Mouse (Mus musculus) gastrocnemius, adult 8-10 months (tissue): ENCODE data around the gene Son. TPM values are rescaled to one million over a fixed set of nuclear protein-coding genes. Genes with fewer than 3 reads are reported as not detected.

Experiments
- DNase-seq, 2 experiments: peaks; one replicate each; pipeline ENCODE4 v3.0.0; 2022; ENCODE audit warnings: low spot score in 2 of 2
- total RNA-seq, 4 experiments: library from RNA; stranded (reverse); gene quantifications; 2 replicates each; pipeline ENCODE4 v1.2.4; 2022

Gene Son
- total RNA-seq, 4 experiments from 2014 or later = 86.2 to 107 (median 101) TPM

DNA sequence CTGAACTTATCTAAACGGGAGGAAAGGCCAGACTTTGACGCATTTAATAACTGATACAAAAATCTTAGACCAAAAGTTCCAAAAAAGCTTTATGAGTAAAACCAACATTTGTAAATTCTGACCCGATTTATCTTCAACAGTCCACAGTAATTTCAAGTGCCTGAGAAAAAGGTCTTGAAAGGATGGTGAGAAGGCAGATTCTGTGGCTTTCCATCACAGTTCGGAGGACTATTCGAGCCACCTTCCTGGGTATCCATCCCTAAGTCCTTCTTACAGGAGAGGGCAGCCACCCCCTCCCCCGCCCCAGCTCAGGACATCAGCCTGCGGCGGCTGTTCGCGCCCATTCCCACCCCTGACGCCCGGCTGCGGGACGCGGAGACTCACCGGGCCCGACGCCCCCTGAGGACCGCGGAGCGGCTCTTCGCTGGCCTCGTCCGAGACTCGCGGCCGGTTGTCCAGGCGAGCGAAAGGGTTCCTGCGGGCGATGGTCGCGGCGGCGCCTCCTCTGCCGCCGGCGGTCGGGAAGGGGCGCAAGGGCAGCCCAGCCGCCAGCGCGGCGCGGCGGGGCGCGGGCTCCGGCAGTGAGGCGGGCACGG lies 40.8 kb downstream of the Son start:
- no peak for DNase-seq

DNA sequence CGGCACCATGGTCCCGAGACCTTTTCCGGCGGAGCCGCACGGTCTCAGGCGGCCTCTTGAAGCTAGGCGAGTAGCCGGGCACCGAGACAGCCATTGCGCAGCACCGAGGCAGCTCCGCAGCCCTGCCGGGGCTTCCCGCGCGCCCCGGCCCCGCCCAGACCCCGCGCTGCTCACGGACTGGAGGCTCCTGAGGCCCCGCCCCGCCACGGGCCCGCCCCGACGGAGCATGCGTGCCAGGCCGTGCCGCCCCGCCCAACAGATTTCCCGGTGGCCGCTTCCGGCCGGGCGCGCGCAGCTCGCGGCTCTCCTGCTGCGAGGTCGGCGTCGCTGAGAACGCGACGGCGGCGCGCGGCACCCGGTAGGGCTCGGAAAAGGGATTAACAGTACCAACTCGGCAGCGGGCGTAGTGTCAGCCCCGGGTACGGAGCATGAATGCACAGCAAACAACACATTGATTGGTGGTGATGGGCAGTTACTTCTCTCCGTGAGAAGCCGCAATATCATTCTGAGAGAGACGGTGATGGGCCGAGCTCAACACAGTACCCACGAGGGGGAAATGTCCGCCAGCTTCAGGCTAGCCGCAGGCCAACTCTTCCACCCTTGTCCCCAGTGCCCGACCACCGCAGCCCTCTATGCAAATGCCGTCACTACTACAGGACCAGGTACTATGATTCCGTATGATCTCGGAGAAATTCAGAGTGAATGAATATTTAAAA lies 41.5 kb downstream of the Son start, which contains the start of gene Donson:
Gene Donson, minus strand, starts transcription at position 152 of the 716 bp plus-strand sequence.
- DNase-seq = peak; percentile 89

DNA sequence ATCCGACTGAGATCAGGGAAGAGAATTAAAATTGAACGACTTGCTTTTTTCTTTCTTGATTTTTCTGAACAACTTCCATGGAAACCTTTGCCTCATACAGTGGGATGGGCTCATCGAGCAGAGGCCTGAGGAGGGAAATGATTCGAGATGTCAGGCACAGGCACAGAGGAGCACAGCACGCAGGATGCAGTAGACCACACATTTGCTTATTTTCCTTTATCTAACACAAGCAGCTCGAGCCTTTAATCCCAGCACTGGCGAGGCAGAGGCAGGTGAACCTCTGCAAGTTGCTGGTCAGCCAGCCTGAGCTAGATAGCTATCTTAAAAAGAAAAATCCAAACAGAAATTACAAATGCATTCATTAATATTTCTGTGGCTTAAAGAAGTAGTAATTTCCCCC lies 42.5 kb downstream of the Son start:
- DNase-seq = no peak

DNA sequence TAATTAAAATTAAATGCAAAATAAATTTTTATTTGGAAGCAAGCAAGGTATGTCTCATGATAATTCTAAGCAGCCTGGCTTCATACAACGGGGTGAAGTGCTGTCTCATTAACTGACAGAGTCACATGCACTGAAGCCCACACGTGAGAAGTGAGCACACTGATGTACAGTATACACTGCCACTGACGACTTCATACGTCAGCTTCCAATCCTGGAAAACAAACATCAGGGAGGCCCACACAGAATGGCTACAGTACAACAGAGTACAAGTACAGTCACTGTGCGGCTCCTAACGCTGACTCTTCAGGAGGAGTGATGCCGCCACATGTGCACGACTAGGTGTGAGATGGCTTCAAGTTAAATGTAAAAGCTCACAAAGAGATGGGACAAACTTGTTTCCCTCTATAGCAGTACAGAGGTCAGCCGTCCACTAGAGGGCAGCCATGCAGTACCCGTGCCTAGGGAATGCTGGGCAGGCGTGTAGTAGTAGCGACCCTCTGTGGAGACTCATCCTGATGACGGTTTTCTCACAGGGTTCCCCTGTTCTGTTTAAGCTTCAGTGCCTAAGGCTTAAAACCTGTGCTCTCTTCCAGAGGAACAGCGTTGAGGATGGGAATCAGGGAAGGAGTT lies 47.3 kb downstream of the Son start:
- DNase-seq = peak; percentile 49 to 57

DNA sequence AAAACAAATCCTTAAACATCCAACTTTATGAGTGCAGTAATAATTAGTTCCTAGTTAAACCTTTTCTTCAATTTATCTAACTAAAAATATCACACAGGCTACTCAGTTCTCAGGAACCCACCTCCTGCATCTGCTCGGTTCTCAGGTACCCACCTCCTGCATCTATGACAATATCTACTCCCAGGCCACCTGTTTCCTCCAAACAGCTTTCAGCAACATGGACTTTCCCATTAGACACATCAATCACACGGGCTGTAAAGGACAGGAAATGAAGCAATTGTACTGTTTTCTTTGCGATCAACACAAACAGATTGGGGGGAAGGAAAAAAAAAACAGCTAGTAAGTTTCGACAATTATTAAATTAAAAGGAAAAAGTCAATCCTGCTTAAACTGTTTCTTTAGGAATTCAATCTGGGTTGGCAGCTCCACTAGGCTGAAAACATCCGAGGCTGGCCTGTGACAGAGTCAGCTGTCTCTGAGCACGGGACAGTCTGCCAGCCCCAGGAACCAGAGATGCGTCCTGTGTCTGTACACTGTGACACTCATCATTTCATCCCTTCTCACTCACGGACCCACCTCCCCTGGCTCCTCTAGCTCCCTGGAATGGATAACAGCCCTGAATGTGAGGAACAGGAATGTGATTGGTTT lies 47.9 kb downstream of the Son start:
- DNase-seq = peak; percentile 20 to 21

DNA sequence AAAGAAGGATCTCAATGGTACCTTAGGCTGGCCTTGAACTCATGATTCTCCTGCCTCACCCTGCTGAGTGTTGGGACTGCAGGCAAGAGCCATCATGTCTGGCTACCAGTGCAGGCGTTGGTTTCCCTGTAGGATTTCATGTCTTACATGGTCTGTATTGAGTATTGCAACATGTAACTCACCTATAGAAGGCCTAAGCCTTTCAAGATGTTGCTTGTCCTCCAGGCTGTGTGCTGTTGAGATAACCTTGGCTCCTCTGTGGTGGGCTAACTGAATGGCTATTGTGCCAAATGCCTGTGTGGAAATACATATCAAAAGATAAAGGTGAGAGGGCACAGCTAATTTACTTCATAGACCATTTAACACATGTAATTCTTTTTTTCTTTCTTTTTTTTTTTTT lies 51.7 kb downstream of the Son start:
- no peak for DNase-seq

DNA sequence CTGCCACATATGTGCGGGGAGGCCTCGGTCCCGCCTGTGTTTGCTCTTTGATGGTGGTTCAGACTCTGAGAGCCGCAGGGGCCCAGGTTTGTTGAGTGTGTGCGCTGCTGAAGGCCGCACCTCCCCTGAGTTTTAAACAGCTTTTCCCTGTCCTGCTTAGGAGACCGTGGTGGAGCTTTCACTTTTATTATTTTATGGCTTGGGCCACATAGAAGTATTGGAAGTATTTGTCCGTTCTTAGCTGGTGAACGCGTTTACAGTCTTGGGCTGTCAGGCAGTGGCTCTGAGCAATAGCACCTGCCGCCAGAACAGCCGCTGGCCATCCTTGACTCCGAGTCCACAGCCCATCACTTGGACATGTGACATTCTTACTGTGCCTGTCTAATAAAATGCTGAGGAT lies 54.6 kb downstream of the Son start:
- DNase-seq = no peak

DNA sequence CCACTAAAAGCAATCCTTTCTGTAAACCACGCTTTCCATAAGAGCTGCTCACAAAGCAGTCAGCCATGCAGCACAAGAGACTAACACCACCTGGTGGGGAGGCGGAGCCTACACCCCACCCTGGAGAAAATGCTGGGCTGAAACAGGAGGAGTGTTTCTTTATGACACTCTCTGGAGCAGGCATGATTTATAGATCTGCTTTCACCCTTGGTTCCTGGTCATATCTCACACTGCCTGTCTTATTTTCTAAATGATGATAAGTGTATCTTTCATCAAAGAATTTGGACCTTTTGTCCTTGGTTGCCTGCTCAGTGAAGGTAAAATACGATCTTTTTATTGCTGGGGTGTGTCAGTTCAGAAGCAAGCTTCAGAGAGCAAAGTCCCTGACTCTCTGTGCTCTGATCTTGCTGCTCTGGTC lies 55.5 kb downstream of the Son start:
- DNase-seq = no peak

DNA sequence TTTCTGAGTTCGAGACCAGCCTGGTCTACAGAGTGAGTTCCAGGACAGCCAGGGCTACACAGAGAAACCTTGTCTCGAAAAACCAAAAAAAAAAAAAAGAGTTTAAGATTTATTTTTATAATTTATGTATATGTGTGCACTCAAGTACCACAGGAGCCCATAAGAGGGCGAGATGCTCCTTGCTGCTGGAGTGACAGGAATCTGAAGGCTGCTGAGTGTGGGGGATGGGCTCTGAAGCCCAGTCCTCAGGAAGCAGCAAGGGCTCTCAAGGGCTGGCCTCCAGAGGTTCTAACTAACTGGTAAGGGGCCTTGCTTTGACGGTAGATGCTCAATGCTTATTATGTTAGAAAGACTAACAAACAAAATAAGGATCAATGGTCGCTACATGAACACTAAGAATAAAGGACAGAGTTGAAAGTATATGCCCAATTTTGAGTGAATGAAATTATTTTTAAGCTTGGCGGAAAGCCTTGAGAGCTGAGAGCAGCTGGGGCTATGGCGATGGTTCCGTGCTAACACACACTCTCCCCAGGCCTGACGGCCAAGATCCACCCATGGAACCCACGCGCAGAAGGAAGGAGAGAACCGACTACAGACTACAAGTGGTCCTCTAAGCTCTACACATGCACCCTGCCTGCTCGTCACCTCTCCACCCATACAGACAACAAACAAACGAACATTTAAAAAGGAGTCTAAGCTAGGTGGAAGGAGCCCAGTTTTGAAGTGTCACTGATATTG lies 57.5 kb downstream of the Son start:
- no peak for DNase-seq

DNA sequence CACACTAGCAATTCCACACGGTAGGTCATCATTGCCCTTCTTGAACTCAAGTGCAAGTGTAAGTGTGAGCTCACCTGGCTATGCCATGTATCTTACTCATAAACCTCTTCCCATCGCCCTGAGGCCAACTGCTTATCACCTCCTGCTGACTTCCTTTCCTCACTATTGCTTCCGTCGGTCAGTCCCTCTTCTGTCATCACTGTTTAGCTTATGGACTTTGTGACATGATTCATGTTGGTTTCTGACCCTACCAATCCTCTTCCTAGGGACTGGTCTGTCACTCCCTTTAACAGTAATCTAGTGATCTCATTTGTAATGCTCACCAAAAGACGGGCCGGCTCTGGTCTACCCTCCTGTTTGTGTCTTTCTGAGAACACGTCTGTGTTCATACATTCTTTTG lies 62.9 kb downstream of the Son start:
- no peak for DNase-seq

DNA sequence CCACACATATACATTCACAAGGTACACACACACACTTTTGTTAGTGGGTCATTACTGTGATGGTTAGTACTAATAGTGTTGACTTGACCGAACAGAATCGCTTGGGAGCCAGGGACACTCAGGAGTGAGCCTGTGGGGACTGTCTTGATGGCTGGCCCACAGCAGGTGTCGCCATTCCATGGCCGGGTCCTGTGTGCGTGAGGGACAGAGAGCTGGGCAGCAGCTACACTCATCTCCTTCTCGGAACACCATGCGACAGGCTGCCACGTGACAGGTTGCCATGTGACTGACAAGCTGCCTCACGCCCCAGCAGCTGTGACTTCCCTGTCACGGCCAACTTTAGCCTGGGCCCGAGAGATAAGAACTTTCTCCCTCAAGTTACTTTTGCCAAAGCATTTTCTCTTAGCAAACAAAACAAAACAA lies 69.6 kb downstream of the Son start:
- DNase-seq = no peak

DNA sequence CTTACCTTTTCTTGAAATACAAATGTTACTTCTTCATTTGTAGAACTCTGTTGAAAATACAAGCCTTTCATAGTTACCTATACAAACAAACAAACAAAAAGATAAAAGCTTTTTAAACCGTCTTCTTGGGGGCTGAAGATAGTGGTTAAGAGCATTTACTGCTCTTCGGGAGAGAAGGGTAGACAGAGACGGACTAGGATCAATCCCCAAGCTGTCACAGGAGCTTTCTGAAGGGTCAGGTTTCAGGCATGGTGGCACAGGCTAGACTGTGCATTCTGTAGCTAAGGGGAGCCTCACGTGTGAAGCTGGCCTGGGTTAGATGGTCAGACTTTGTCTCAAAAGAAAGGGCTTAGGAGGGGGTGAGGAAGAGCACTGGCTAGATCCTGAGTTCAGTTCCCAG lies 70.1 kb downstream of the Son start:
- no peak for DNase-seq

DNA sequence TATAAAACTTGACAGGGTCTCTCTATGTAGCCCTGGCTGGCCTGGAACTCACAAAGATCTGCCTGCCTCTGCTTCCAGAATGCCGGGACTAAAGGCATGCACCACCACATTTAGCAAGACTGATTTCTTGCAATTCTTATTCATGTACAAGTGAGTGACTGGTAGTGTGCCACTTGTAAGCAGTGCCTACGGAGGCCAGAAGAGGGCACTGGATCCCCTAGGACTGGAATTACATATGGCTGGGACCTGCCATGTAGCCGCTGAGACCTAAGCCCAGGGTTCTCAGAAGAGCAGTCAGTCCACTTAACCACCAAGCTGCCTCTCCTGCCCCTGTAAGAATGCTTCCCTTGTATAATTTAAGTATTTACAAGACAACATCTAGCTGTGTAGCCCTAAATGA lies 76.9 kb downstream of the Son start:
- peak; percentile 48 to 49 for DNase-seq

DNA sequence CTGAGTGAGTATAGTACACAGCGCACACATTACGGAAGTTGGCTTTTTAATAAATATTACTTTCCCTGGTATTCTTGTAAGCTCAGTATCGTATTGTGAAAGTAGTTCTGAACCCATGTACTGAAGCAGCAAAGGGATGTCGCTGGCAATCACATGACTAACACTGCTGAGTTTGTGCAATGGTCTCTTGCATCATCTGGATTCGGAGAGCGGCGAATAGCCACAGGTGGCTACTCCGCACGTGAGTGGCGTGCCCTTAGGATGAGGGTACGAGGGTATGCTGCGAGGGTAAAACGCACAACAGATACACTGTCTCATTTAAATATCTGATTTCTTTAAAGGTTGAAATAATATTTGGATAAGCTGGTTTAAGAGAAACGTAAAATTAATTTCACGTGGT lies 80.1 kb downstream of the Son start:
- DNase-seq = no peak

DNA sequence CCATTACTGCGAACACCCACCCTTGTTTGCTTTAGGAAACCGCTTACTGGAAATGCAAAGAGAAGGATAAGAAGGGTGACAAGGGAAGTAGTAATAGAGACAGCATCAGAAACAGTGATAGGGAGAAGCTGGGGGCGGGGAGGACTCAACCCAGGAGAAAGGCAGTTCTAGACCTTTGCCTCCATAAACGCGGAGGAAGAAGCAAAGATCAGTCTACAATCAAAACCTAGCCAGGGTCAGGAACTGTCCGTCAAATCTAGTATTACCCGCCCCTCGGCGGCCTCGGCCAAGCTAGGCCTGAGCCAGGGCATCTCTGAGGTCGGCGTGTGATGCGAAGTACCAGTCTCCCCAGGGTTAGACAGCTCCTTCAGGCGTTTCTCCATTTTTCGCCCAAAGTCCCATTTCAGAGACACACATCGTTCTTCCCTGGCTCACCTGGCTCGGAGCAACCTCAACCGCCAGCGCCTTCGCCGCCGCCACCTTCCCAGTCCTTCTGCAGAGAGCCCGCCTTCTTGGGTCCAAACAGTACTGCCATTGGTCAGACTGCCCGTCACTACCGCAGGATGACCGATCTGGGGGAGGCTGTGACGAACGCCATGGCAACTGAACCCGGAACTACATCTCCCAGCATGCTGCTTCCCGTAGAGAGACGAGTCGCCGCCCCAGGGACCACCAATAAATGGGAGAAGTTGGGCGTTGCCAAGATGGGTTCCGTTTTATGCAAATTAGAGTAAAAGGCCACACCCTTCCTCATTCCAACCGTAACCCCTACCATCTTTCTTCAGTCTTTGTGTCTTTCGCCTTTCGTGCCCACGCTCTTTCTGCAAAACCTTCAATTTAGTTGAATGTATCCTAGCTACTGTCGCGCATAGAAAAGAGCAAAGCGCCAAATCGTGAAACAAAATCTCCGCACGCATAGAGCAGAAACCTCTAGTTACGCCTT lies 81.1 kb downstream of the Son start, which contains the start of gene Cryzl1:
Gene Cryzl1, minus strand, starts transcription at position 853 of the 943 bp plus-strand sequence.
- peak; percentile 97 to 99 for DNase-seq

Other genes starting within 250 kb of the Son start
- 1 to 10 TPM; 4.4 to 6.4 (median 5.0) TPM for gene Il10rb, start 241.3 kb upstream of the Son start, total RNA-seq
- 10 to 100 TPM in 1 of 4 experiments, 1 to 10 TPM in 3; 8.4 to 10.3 (median 8.6) TPM for gene Ifnar1, start 162.3 kb upstream of the Son start, total RNA-seq
- gene Ifngr2, start 100.4 kb upstream of the Son start, total RNA-seq = 10 to 100 TPM; 44.2 to 57.1 (median 54.9) TPM
- 10 to 100 TPM; 12.0 to 14.8 (median 13.2) TPM for gene Tmem50b, start 49.7 kb upstream of the Son start, total RNA-seq
- gene Dnajc28, start 28.5 kb upstream of the Son start, total RNA-seq = 10 to 100 TPM; 17.2 to 20.8 (median 19.4) TPM
- gene Gart, start 554 bp upstream of the Son start, total RNA-seq = 10 to 100 TPM; 59.7 to 64.2 (median 61.5) TPM
- 1 to 10 TPM in 1 of 4 experiments, under 1 TPM in 3; 0.49 to 1.0 (median 0.60) TPM for gene Donson, start 41.3 kb downstream of the Son start, total RNA-seq
- gene Cryzl1, start 81.5 kb downstream of the Son start, total RNA-seq = 10 to 100 TPM; 13.2 to 19.2 (median 15.8) TPM
- gene Itsn1, start 81.8 kb downstream of the Son start, total RNA-seq = 10 to 100 TPM; 64.0 to 77.0 (median 70.7) TPM